Mouse (Mus musculus) spleen, postnatal 14 days (tissue): ENCODE data around the gene Gimap1.

Source experiments
- DNase-seq, 2 experiments: peaks; one replicate each; pipeline ENCODE4 v3.0.0; 2021 to 2022; ENCODE audit warnings: low spot score in 2 of 2

The Gimap1 gene

DNA sequence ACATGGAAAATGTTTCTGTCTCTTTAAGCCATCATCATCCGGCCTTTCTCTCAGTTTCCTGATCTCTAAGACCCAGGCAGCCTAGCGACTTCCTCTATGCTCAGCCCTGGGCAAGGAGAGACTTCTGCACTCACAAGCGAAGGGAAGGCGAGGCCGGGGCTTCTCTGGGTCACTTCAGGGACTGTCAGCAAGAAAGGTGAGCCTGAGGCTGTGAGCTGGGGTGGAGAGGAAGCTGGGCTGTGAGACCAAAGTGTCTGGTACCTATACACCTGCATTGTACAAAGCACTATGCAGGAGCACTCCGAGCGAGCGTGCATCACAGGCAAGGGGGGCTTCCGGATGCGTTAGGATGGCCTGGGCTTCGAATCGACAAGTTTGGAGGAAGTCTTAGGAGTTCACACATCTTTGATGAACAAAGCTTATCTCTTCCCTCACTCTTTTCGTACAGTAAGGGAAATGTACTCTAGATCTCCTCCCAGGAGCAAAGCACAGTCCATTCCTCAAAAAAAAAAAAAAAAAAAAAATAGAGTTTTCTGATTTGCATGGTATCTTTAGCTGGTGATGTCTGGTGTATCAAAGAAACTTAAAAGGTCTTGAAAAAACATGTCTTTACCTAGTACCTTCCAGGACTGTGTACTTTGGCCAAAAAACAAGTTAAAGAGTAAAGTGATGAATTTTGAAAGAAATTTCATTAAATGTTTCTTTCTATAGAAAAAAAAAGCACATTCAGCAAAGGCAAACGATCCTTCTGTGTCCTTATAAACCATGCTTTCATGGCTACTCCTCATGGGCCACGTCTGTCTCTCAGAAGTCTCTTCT is at the start of gene Gimap1:
Gene Gimap1, plus strand, starts transcription at position 94 of the 819 bp plus-strand sequence.
- peak; percentile 45 to 59 for DNase-seq

DNA sequence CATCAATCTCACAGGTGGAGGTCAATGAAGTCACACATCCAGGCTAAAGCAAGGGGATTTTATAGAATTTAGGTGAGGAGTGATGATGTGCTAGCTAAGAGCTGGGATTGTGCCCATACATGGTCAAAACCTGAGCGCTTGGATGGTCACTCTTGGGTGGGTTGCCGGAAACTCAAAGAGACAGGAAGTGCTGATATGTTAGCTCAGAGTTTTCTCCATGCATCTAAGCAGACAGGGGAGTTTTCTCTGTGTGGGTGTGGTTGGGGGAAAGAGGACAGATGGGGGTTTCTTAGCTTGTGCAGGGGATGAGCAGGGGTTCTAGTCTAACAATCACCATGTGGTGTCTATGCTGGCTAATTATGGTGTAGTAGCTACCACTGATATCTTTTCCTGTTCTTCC is 49.5 kb upstream of the Gimap1 start:
- no peak for DNase-seq

DNA sequence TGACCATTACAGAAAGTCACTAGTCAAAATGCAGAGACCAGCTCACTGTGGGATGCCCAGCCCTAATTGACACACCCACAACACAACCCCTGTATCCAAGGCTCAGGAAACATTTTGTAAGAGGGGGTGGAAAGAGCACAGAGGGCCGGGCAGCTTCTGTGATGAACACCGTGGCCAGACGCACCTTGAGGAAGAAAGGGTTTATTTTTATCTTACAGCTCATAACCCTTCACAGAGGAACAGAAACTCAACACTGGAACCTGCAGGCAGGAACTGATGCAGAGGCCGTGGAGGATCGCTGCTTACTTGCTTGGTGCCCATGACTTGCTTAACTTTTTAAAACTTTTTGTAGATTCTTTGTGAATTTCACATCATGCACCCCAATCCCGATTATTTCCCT is 45.9 kb upstream of the Gimap1 start:
- no peak for DNase-seq

DNA sequence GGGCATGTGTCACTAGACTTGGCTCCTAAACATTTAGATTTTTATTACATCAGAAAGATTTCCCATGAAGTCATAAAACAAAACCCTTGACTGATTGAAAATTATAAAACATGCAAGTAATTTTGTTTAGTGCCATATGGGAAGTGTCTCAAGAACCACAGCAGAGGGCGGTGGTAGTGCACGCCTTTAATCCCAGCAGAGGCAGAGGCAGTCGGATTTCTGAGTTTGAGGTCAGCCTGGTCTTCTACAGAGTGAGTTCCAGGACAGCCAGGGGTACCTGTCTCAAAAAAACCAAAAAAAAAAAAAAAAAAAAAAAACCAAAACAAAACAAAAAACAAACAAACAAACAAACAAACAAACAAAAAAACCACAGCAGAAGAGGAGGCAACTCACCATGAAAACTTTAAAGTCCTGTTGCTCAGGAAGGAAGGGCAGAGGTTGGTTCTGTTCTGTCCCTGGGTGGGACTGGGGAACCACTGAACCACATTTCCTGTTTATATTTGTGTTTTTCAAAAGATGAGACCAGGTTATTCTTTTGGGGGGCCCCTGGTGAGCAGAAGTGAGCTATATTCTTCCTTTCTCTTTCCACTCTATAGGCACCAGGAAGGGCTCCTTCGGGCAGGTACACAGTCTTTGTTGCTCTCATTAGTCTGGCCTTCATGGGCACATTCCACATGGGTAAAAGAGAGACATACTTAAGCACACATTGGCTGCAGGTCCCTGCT is 41.9 kb upstream of the Gimap1 start:
- no peak for DNase-seq

DNA sequence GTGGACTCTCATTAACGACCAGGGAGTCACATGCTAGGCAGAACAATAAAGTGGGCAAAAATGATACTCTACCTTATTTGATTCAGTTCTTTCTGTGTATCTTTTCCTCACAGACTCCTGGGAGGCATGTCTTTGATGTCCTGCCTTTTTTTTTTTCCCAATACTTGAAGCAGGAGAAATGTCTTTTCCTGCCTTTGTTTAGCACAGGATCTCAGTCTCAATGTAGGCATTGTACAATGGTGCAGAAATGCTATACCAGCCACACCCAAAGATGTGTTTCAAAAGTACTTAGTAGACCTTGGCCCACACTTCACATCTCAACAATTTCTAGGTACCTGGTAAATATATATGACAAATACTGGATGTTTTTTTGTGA is 41.3 kb upstream of the Gimap1 start:
- DNase-seq, result no peak

DNA sequence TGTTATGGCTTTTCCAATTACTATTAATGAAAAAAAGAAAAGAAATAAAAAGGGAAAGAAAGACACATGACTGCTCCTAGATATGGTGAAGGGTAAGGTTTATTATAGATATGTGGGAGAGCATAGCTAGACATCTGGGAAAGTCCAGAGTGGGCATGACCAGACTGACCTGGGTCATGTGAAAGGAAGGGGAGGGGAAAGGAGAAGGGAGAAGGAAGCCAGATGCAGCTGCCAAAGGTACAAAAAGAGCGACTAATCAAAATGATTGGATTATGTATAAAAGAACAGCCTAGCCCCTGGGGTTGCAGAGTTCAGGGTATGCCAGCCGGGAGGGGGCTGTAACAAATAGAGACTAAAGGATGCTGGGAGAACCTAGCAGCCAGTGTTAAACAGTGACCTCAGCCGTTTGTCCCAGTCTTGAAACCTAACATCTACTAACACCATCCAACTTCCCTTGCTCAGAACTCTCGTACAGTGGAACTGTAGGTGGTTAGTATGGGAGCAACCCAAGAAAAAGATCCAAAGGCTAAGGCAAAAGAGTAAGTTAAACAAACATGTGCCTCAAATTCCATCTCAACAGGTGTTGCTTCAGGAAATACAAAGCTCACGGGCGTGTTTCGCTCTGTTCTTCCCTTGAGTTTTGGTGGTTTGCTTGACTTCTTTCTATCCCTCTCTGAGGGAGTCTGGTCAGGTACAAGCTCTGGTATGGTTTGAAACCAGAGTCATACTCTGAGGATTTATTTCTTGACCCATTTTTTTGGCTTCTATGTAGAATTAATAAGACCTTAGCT is 40.6 kb upstream of the Gimap1 start:
- no peak for DNase-seq

DNA sequence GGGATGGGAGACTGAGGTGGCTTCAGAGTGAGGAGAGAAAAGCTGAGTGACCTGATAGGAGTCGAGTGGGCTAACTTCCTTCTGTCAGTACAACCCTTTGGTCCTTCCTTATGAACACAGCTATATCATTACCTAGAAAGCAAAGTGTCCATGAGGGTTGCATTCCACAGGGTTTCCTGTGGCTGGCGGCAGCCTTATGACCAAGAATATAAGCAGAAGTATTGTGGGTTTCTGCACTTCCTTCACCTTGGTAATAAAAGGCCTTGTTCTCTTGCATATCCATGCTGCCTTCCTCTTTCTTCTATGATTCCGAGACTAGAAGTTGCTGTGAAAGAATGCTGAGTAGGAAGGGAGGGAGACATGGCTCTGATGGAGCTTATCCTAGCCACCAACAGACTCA is 40.0 kb upstream of the Gimap1 start:
- DNase-seq, result no peak

DNA sequence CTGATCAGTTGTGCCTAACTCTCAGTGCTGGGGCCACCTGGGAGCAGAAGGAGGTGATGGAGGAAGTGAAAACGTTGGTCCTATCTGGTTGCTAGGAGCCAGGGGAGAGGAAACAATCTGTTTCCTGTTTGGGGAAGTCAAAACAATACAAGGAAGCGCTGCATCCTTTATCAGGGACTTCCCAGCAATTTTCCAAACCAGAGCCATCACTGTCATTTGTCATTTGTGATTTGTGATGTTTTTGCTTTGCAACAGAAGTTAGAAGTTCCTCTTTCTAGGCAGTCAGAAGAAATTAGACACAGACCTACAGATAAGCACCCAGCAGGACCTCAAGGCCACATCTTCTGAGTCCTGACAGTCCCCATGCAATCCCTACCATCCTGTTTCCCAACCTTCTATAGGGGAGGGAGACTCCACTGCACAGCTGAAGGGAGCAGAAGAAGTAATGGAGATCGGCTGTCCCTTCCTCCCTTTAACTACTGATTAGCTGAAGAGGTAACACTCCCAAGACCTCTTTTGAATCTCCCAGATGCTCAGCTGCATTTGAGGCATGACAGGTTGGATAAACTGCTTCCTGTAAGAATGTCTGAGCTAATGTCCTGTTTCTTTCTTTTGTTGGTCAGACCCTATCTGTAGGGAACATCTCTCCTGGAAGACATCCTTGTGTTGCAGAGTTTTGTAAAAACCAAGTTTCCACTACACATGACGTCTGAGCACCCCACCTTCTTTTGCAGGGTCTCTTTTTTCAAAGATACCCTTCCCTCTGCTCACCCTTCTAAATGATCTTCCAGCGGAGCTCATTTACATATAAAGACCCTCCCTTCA is 38.4 kb upstream of the Gimap1 start:
- no peak for DNase-seq

DNA sequence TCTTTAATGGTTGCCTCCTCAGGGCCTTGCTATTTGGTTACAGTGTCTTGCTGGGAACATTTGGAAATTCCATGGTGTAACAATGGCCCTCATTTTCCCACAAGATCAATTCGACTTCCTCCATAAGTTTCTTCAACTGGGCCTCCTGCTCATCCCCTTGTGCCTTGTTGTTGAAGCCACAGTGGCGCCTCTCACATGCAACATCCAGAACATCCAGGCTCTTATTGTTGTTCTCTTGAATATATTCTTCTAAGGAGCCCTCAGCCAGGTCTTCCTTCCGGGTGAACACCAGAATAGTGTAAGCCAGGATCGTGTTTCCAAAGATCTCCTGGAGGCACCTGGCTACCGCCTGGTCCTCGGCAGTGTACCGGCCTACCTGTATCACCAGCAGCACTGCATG is 36.7 kb upstream of the Gimap1 start:
- no peak for DNase-seq

DNA sequence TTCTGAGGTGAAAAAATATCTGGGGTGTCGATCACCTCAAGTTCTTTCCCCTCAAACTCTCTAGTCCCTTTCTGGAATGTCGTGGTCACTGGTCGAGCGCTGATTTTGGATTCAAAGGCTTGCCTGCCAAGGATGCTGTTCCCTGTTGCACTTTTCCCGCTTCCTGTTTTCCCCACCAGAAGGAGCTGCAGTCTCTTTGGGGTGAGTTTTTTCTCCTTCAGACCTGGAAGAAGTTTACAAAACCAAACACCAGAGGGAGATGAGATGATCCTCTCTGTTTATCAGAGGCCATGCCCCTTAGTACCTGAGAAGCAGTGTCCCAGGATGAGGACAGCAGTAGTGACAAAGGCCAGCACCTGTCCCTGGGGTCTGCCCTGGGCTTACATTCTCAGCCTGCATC is 36.3 kb upstream of the Gimap1 start:
- DNase-seq, result no peak

DNA sequence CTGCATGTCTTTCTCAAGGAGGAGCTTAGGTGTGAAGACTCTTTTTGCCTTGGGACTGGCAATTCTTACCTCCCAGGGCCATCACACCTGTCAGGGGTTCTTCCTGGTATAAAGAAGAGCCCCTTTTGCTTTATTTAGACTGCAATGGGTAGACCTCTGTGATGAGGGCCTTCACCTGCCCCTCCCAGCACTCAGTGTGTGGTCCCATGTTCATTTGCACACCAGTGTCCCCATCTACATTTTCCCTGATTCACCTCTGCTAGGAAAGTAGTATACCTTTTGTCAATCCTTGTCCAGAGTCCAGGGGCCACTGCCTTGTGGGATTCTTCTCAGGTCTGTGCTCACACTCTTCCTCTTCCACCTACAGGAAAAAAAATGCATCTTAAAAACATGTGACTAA is 34.7 kb upstream of the Gimap1 start:
- no peak for DNase-seq

DNA sequence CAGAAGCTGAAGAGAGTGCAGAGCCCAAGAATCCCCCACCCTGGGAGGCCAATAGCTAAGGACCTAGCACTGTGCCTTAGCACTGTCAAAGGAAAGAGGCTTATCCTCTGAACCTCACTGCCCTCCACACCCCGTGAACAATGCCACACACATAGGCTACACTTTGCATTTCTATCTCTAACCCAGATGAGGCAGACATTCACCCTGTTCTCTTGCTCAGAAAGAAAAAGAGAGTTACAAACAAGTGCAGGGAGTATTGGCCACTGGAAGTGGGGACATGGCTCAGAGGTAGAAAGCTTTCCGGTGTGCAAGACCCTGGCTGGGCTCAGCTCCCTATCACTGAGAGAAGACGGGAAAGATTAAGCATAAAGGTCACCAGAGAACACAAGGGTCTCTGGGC is 32.7 kb upstream of the Gimap1 start:
- no peak for DNase-seq

DNA sequence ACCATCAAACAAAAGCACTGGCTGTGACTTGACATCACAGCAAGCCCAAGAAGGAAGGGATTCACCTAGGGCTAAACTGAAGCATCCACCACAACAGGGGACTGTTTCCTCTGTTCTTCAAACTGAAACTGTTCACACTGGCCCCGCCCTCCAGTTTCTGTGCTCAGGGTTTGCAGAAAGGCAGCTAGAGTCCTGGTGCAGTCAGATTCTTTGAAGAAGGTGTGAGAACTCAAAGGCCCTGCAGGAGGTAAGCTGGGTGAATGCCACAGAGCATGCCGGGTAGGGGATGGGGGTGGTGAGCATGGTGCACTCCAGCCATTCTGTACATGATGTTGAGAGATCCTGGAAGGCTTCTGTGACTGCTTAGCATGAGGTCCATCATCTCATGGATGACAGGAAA is 20.4 kb upstream of the Gimap1 start, which contains the start of the genes Gm28053 and Gimap7:
Gene Gm28053, plus strand, starts transcription at position 153 of the 400 bp plus-strand sequence.
Gene Gimap7, plus strand, starts transcription at position 167 of the 400 bp plus-strand sequence.
- no peak for DNase-seq

DNA sequence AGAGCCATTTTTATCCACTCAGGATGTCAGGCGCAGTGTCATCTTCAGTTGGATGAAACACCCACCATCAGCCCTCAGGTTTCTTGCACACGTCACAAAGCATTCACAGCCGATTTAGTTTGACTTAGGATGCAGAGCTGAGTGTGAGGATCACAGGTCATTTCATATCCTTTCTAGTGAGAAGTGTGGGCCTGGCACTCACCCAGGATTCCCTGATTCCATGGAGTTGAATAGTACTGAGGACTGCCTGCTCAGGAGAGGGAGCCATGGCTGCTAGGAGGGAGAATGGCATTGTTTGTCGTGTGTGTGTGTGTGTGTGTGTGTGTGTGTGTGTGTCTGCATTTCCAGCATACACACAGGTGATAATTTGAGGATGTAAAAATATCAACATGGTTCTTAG is 18.5 kb upstream of the Gimap1 start:
- no peak for DNase-seq

DNA sequence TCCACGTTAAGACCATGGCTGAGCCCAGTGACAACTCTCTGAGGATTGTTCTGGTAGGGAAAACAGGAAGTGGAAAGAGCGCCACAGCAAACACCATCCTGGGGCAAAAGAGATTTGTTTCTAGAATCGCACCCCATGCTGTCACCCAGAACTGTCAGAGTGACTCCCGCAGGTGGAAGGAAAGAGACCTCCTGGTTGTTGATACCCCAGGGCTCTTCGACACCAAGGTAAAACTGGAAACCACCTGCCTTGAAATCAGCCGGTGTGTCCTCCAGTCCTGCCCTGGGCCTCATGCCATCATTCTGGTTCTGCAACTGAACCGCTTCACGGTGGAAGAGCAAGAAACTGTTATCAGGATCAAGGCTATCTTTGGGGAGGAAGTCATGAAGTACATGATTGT is 15.4 kb upstream of the Gimap1 start:
- DNase-seq, result no peak

DNA sequence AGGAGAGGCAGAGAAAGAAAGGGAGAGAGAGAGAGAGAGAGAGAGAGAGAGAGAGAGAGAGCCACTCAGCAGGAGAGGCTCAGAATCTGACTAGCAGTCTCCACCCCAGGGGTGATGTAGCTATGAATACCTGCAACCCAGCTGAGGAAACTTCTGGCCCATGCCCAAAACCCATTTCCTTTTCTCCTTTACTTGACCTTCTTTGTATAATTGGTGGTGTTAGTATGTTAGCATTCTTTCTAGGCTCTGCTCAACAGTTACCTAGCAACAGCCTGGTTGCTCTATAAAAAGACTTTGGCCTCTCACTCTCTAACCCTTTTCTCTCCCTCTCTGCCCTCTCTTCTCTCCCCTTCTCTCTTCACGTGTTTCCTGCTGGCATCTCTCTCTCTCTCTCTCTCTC is 13.4 kb upstream of the Gimap1 start:
- DNase-seq, result no peak

DNA sequence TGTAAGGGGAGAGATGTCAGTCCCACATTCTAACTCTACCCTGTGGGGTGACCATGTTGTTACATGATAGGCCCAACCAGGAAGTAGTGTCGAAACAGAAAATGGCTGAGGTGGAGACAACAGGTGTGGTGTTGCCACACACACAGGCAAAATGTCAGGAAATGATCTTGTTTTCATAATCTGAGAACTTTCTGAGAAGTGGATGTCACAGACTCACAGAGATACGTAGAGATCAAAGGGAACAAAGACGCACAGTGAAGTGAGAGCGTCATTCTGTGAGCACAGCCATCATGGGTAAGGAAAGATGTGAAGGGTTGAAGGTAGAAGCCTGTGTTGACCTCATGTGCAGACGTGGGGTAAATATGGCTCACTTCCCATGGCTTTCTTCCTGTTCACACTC is 11.1 kb upstream of the Gimap1 start:
- DNase-seq, result no peak

DNA sequence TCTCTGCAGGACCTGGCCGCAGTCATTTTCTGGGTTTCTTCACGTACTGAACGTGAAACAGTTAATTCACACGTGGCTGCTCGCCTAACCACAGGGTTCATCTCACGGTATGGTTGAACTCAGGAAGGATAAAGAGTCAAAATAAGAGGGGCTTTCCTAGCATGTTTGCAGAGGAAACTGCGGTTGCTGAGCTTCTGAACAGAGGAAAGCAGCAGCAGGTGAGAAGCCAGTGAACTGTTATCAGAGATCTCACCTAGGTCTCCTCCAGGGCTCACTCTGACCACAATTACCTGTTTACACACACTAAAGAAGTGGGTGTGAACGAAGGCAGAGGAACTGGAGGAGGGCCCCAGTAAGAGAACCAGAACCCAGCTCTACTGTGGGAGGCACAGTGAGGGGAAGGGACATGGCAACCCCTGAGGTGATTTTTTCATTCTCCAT is 6.0 kb upstream of the Gimap1 start:
- DNase-seq, result peak in 1 of 2 experiments; percentile 45

DNA sequence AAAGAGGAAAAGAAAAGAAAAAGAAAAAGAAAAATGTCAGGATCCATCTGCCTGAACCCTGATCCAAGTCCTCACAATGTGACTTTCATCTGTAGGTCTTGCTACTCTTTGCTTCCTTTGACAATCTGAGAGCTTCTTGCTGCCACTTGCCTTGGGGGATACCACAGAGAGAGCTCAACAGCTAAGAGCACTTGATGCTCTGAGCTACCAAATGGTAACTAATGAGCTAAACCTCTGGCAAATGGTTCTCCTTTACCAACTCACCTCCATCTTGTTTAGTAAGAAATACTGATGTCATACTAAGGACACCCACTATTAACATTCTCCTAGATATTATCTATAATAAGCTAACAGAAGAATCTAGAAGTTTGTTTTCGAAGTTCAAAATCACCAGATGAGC is 5.2 kb upstream of the Gimap1 start:
- no peak for DNase-seq

DNA sequence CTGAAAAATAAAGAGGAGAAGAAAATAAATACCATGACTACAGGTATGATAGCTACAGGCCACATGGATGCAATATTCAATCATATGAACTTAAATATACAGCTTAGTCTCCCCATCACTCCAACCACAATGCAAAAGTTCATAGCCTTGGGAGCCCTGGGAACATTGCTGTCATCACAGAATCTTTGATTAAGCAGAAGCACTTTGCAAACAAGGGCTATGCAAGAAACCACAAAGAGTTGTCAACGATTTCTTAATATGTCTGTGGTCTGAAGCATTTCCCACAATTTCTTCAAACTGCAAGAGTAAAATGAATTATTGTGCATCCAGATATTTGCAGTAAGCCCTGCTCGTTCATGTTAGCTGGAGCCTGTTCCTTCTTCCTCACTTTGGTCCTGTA is 1.8 kb upstream of the Gimap1 start:
- DNase-seq, result no peak

DNA sequence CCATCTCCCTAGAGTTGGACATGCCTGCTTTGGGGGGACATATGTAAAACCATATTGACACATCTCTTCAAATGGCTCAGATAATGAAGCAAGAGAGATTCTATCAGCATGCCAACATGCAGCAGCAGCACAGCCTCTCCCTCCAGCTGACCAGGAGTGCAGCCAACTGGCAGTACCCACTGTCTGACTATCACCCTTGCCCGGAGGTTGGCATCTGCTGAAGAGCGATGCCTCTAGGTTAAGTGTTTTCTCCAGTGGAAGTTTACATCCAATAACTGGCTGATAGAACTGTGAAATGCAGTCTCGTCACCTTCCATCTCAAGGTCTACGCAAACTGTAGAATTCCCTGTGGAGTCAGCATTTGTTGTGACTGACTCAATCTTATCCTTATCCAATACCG is 1.2 kb upstream of the Gimap1 start:
- DNase-seq, result no peak

DNA sequence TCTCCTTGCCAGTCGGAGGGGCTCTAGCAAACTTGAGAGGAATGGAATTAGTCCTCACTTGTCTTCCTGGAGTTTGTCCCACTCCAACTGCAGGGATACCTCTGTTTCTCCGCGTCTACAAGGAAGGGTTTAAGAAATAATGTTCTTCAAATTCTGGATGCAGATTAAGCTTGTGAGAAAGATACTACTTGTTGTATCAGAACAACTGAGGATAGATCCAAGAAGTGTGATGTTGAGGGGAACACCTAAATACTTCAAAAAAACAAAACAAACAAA is 864 bp downstream of the Gimap1 start:
- no peak for DNase-seq
